Mouse (Mus musculus): ENCODE results near the gene Lgmn. TPM values are rescaled to one million over a fixed set of nuclear protein-coding genes. Genes with fewer than 3 reads are reported as not detected.

Lgmn gene
- total RNA-seq, 2 experiments from 2014 or later, result 108 to 121 TPM

DNA sequence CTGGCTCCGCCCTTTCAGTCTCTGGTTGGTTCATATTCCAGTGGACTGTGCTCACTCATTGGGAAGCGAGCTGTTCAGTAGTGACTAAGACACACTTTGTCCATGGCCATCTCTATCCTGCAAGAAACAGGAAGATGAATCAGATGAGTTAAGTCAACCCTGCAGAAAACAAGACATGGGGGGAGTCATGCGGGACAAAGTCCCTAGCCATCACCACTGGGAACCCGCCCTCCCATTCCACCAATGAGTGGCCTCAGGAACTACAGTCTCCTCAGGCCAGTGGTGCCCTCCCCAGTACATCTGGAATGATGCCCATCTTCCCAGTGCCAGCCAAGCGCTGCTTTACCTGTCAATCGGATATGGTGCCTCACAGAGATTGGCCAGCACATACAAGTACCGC, 45.1 kb downstream of the Lgmn start:
- DNase-seq (ENCODE audit: low spot score in 2 of 2), result no peak

GRCm38 (mm10) chr12:102391982-102392381, 47.6 kb downstream of the Lgmn start:
- peak in 1 of 2 experiments; percentile 44 for DNase-seq (ENCODE audit: low spot score in 2 of 2)

DNA sequence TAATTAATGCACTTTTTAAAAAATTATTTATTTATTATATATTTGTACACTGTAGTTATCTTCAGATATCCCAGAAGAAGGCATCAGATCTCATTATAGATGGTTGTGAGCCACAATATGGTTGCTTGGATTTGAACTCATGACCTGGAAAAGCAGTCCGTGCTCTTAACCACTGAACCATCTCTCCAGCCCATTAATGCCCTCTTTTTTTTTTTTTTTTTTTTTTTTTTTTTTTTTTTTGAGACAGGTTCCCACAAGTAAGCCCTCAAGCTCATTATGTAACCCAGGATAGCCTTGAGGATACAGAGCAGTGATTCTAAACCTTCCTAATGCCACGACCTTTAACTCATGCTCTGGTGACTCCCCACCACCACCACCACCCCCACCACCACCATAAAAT, 48.5 kb downstream of the Lgmn start:
- DNase-seq (ENCODE audit: low spot score in 2 of 2), result no peak

DNA sequence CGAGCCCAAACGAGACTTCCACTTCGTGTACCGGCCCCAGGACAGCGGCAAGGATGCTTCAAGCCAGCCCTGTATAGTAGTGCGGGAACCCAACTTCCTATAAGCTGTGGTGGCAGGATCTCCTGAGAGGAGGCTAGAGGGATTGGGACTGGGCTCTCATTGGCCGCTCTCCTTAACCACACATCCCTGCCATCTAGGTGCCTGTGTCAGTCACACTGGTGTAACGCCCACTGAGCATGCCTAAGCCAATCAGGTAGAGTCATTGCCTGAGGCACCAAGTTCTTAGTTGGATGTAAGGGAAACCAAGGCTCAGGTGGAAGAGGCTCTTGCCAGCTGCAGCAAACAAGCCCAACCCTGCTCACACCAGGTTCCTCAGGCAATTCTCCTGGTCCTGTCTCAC, 49.6 kb downstream of the Lgmn start:
- no peak for DNase-seq (ENCODE audit: low spot score in 2 of 2)

DNA sequence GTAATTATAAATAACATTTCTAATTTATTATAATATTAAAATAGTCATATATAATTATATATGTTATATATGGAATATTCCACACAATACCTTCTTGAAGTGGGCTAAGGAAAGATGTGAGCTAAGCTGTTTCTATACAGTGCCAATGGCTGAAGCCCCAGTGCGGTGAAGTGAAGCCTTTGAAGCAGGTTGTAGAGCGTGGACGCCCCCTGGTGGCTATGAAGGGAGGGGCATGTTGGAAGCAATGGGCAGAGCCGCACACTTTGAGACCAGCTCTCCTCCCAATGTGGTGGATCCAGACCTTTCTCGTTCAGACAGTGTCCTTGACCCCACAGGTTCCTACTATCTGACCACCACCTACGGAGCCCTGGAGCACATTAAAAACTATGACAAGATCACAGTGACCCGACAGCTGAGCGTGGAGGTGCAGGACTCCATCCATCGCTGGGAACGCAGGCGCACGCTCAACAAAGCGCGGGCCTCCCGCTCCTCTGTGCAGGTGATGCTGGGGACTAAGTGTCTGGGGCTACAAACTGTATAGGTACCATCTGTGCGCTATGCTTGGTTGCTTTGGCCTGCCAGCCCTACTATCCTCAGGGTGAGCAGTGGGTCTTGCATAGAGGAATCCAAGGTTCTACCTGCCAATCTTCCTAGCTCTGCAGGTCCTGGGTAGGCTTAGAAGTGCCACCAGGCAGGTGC, 52.2 kb downstream of the Lgmn start:
- DNase-seq (ENCODE audit: low spot score in 2 of 2), result peak; percentile 91 to 95

GRCm38 (mm10) chr12:102384819-102385218, 54.8 kb downstream of the Lgmn start:
- DNase-seq (ENCODE audit: low spot score in 2 of 2), result peak; percentile 67 to 75

- DNase-seq (ENCODE audit: low spot score in 2 of 2), result no peak
Measured at GRCm38 (mm10) chr12:102383288-102383687, 56.3 kb downstream of the Lgmn start.

GRCm38 (mm10) chr12:102382180-102382579, 57.4 kb downstream of the Lgmn start:
- no peak for DNase-seq (ENCODE audit: low spot score in 2 of 2)

DNA sequence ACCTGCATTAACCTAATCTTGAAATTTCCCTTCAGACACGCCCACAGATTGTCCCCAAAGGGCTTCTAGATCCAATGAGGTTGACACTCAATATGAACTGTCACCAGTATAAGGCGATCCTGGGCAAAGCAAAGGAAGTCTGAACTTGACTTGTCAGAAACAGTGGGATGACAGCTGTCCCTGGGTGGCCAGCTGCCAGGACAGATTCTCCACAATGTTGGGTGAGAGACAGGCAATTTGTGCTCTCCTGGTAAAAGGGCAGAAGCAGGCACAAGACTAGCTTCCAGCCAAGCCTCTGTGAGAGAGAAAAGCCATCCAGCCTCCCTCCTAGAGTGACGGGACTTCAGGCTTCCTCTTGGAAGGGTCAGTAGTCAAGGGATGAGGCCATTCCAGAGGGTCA, 67.3 kb downstream of the Lgmn start:
- DNase-seq (ENCODE audit: low spot score in 2 of 2), result no peak

DNA sequence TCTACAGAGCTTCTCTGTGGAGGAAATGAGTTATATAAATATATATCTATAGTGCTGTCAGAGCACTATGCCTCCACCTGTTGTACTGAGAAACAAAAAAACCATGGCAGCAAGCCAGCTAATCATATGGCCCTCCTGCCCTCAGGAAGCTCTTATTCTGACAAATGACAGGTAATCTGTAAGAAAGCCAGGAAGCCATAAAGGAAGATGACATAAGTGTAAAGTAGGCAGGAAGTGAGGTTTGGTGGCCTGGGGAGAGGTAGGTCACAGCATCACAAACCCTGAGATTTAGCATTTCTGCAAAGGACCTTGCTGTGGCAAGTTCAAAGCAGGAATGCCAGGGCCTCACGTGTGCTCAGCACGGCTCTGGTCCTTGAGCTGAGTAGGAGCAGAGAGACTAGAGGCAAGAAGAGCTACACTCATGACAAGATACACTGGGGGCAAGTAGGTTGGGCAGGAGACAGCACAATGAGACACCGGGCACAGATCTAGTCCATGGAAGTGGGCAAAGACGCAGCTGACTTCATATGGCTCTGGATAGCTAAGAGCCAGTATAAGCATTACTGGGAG, 68.6 kb downstream of the Lgmn start:
- no peak for DNase-seq (ENCODE audit: low spot score in 2 of 2)

GRCm38 (mm10) chr12:102369488-102370235, 70.0 kb downstream of the Lgmn start:
- DNase-seq (ENCODE audit: low spot score in 2 of 2), result no peak

DNA sequence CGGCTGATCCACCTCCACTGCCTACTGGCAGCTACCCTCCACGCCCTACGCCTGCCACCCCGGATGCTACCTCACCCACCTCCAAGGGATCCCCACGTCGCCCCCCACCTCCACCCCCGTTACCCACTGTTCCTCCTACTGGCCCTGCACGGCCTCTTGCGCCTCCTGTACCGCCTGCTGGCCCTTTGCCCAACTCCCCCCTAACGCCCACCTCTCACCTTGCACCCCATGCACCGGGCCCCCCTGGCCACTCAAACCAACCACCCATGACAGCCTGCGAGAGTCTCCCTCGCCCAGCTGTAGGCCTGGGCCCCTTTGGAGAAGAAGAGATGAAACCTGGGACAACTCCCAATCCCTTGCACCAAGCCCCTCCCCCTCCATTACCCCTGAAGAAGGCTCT, 71.1 kb downstream of the Lgmn start:
- DNase-seq (ENCODE audit: low spot score in 2 of 2), result no peak

DNA sequence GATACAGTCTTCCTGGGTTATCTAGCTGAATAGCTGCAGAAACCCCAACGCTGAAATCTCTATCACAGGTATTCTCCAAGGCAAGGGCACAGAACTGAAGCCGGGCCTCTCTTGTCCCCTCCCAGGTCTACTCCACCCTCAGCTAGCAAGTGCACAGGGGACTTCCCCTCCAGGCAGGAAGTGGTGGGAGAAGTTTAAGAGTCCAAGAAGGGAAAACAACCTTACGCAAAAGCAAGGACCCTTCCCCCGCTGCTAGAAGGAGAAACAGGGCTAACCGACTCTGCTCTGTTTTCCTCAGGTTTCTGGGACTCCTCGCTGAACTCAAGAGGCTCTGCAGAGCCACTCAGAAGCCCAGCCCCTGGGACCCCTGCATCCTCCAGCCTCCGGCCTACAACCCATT, 71.5 kb downstream of the Lgmn start:
- DNase-seq (ENCODE audit: low spot score in 2 of 2), result no peak

DNA sequence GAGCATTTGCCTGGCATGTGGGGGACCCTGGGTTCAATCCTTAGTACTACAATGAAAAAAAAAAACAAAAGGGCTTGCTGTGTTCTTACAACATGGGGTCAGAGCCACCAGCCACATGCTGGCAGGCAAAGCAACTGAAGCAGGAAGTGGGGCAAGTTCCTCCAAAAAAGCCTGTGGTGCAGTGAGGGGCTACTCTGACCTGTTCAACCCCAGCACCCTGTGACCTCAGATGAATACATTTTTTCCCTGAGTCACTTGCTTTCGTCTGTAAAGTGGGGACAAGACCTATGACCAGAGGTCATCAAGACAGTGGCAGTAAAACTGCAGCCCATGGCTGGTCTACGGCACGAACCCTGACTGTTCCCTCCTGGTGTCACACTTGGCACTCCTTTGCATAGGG, 72.5 kb downstream of the Lgmn start:
- DNase-seq (ENCODE audit: low spot score in 2 of 2), result no peak

GRCm38 (mm10) chr12:102366126-102366816, 73.3 kb downstream of the Lgmn start:
- DNase-seq (ENCODE audit: low spot score in 2 of 2), result no peak

DNA sequence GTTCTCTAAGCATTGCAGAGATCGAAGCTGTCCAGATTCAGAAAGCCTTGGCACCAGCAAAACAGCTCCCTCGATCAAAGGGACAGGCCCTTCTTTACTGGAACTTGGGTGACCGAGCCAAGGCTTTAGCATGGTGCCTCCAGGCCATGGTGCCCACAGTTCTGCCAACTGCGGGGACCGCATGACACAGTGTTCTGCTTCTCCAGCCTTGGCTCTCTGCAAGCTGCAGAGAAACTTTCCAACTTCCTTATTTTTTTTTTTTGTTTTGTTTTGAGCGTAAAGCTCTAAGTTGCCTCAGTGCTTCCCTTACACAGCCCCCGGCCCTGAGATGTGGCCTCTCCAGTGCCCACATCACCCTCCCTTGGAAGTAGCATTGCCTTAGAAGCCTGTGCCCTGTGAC, 74.6 kb downstream of the Lgmn start:
- DNase-seq (ENCODE audit: low spot score in 2 of 2), result peak in 1 of 2 experiments; percentile 34

DNA sequence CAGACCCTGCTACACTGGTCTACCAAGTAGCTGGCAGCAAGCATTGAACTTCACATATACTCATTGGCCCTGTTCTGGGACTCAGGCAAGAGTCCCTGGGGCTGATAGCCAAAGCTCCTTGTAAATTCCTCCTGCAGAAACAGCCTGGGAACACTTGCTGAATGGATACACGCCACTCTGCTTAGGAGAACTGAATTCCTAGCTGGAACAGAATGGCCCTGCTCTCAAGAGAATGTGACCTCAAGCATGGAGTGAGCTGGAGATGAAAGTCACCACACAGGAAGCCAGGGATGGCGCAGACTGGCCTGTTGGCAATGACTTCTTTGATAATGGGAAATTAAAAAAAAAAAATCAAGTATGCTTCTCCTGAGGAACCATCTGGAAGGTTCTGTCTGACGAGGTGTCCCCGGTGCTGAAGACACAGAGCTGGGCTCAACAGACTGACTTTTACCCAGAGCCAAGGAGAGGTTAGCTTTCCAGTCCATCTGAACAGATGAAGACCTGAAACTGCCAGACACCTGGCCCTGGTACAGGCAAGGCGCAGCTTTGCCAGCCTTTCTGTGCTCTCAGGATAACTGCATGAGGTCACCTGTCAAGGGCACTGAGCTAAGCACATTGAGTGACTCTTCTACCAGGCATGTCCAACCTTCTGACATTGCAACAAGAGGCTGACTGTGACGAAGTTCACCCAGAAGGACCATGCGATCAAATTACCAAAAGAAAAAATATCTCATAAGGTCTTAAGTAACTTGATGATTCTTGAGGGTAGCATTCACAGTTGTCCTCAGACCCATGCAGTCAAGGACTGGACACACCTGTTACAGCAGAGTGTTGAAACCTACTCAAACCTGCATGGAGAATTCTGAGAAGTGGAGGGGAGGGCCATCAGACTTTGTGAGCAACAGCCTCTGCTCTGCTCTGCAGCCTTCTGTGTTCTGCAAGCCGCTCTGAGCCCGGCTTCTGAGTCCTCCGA, 78.1 kb downstream of the Lgmn start:
- DNase-seq (ENCODE audit: low spot score in 2 of 2), result no peak

DNA sequence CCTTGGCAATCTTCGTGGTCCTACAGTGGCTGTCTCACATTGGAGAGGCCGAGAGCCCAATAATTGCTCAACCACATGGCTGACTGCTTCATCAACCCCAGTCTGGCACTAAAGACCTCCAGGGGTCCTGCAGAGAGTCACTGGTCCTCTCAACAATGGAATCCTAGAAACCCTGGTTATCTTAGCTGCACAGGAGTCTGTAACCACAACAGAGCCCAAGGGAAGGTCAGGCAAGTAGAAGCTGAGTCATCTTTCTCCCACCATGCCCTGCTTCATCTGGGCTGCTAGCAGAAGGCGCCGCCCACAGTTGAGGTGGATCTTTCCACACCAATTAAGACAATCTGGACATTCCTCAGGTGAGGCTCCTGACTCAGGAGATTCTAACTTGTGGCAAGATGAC, 80.2 kb downstream of the Lgmn start:
- DNase-seq (ENCODE audit: low spot score in 2 of 2), result no peak

DNA sequence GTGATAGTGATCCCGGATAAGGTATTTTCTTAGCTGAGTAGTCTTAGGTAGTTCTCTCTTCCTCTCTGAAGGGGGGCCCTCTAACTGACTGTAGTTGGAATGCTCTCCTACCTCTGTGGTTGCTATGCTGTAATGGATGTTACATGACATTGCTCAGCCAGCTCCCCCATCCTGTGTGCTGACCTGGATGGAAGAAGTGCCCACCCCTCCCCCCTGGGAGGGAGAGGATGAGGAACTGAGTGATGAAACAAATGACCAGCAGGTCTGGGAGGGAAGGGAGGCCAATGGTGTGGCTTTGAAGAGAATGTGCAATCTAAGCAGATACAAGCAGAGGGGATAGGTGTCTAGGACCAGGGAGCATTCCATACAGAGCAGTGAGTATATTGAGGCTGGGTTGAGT, 82.8 kb downstream of the Lgmn start:
- no peak for DNase-seq (ENCODE audit: low spot score in 2 of 2)

DNA sequence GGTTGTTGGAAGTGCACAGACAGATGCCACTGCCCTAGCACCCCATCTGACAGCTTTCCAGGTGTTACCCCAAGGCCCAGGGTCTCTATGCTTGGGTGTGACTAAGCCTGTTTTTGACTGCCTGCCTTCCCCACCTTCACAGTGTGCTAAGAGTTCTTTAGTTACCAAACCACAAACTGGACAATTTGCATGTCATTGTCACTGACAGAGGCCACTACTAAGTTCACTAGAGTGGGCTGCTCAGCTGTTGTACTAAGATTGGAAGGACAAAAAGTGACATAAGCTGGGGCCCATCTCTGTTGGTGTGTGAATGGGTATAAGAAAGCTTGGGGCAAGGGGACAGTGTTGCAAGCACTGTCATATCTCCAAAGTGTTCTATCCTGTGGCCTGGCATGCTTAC, 83.8 kb downstream of the Lgmn start:
- DNase-seq (ENCODE audit: low spot score in 2 of 2), result no peak

Data from layer of hippocampus, postnatal 10 days (tissue).